Mouse (Mus musculus) brain, embryonic 14.5 days (tissue): ENCODE measurements around the gene Mapk1ip1l.

Experiments used
- CTCF ChIP-seq: fragments of 200-500 bp; IDR thresholded peaks from 2 replicates; pipeline ENCODE4 v1.5.1; 2012; ENCODE audit warnings: inconsistent platforms, mild to moderate bottlenecking, moderate library complexity, borderline replicate concordance; ENCODE audit not compliant: insufficient read depth, insufficient read length; ENCODE audit errors: extremely low read depth
- POLR2A ChIP-seq: fragments of 200-500 bp; IDR thresholded peaks from 2 replicates; pipeline ENCODE4 v1.6.1; 2012; ENCODE audit warnings: mild to moderate bottlenecking, inconsistent platforms, borderline replicate concordance; ENCODE audit not compliant: poor library complexity, insufficient read depth, insufficient read length, severe bottlenecking; ENCODE audit errors: extremely low read depth

- TF ChIP-seq CTCF: no peak
- TF ChIP-seq POLR2A: no peak
Observed at GRCm38 (mm10) chr14:47364742-47365449, 66.8 kb downstream of the Mapk1ip1l start.
